Mouse (Mus musculus): ENCODE results near the gene Gm40193.
A peak's percentile ranks its signal among the peaks of the same experiment; 100 is the strongest.

GRCm38 (mm10) chr11:70579710-70580357 lies 47.1 kb upstream of the Gm40193 start:
- TF ChIP-seq REST (IDR thresholded peaks at IDR 0.05; ENCODE audit: insufficient read depth, insufficient read length) = no peak
- TF ChIP-seq TCF12 (IDR thresholded peaks at IDR 0.05; ENCODE audit: insufficient read depth, poor library complexity, severe bottlenecking) = no peak
- no peak for TF ChIP-seq POLR2A (IDR thresholded peaks at IDR 0.05; ENCODE audit: insufficient read length, low read depth)
- TF ChIP-seq E2F4 (IDR thresholded peaks at IDR 0.05; ENCODE audit: insufficient read depth) = no peak
- TF ChIP-seq POLR2AphosphoS2 (IDR thresholded peaks at IDR 0.05; ENCODE audit: insufficient read length, low read depth) = no peak
- peak in 2 of 3 experiments; percentile 8 to 40 for TF ChIP-seq MYOD1 (IDR thresholded peaks at IDR 0.05; ENCODE audit: control insufficient read depth in 1 of 3, insufficient read length in 2 of 3, low read depth in 2 of 3)
- no peak for TF ChIP-seq USF1 (IDR thresholded peaks at IDR 0.05; ENCODE audit: low read depth)
- no peak for TF ChIP-seq MAX (IDR thresholded peaks at IDR 0.05; ENCODE audit: low read depth)
- no peak for TF ChIP-seq CEBPB (IDR thresholded peaks at IDR 0.05; ENCODE audit: insufficient read depth, poor library complexity, severe bottlenecking)
- no peak for TF ChIP-seq MYOG (IDR thresholded peaks at IDR 0.05; ENCODE audit: control insufficient read depth in 1 of 3, insufficient read depth in 1 of 3, insufficient read length in 2 of 3, low read depth in 2 of 3)
